Mouse (Mus musculus) heart, adult 9 months (tissue): ENCODE data around the gene Tpx2.

Source experiments
- DNase-seq, 2 experiments: peaks; one replicate each; pipeline ENCODE4 v3.0.0; 2022; ENCODE audit warnings: low spot score in 2 of 2

The Tpx2 gene

GRCm38 (mm10) chr2:152943568-152943967, 95.8 kb downstream of the Tpx2 start:
- DNase-seq = no peak

DNA sequence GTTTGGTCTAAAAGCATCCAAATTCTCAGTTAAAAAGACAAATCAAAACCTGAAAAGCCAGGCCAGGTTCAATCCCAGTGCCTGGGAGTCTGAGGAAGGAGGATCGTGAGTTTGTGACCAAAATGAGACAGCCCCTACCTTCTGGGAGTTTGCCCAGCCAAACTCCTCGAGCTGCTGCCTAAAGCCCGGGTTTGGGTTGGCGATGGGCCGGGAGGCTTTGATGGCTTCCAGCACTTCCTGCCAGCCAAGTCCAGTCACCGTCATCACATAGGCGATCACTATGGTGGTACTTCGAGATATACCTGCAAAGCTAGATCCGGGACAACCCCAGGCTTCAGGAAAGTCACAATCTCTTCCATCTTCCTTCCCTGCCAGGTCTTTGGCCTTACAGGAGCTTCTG, 96.2 kb downstream of the Tpx2 start:
- DNase-seq = no peak
